Mouse (Mus musculus): ENCODE measurements around the gene Sebox.

- TF ChIP-seq CTCF (IDR thresholded peaks at IDR 0.05; ENCODE audit: low read depth, low read length) = no peak
- no peak for TF ChIP-seq POLR2A (IDR thresholded peaks at IDR 0.05; ENCODE audit: borderline replicate concordance, low read depth, low read length)
Measured at GRCm38 (mm10) chr11:78463286-78464036, 39.8 kb upstream of the Sebox start.

All from bone marrow macrophage, adult 2 months (primary cell).